Mouse (Mus musculus) lung, embryonic 15.5 days (tissue): ENCODE data around the gene Fam120c. TPM values are rescaled to one million over a fixed set of nuclear protein-coding genes. Genes with fewer than 3 reads are reported as not detected.
A peak's percentile ranks its signal among the peaks of the same experiment; 100 is the strongest.

ENCODE experiments used
- ATAC-seq: fragments of 200-750 bp; cut with Nextera tagmentation; 2 replicates; pipeline ENCODE4 v1.8.0; 2017; ENCODE audit warnings: moderate number of reproducible peaks, borderline replicate concordance; ENCODE audit not compliant: low FRiP score, low TSS enrichment; ENCODE audit errors: extremely low read depth
- H3K27ac ChIP-seq: fragments of 300-500 bp; sonication (generic); 2 replicates; pipeline ENCODE4 v1.5.1; 2015; ENCODE audit warnings: moderate library complexity, mild to moderate bottlenecking, inconsistent platforms
- H3K27me3 ChIP-seq: fragments of 300-500 bp; sonication (generic); 2 replicates; pipeline ENCODE4 v1.6.1; 2015; ENCODE audit warnings: inconsistent platforms
- H3K36me3 ChIP-seq: fragments of 300-500 bp; sonication (generic); 2 replicates; pipeline ENCODE4 v1.6.1; 2015; ENCODE audit warnings: inconsistent platforms
- H3K4me1 ChIP-seq: fragments of 300-500 bp; sonication (generic); 2 replicates; pipeline ENCODE4 v1.6.1; 2015; ENCODE audit warnings: inconsistent platforms
- H3K4me2 ChIP-seq: fragments of 300-500 bp; sonication (generic); 2 replicates; pipeline ENCODE4 v1.6.1; 2015; ENCODE audit warnings: inconsistent platforms, mild to moderate bottlenecking, moderate library complexity
- H3K4me3 ChIP-seq: fragments of 300-500 bp; sonication (generic); 2 replicates; pipeline ENCODE4 v1.5.1; 2015; ENCODE audit warnings: mild to moderate bottlenecking, inconsistent platforms
- H3K9ac ChIP-seq: fragments of 300-500 bp; sonication (generic); 2 replicates; pipeline ENCODE4 v1.6.1; 2015; ENCODE audit warnings: inconsistent platforms
- H3K9me3 ChIP-seq: fragments of 300-500 bp; sonication (generic); 2 replicates; pipeline ENCODE4 v1.6.1; 2016; ENCODE audit warnings: inconsistent platforms
- WGBS: fragments of 180-500 bp; shearing (Covaris S2); methylation state at CpG from one replicate; pipeline ENCODE4 v1.1.7; 2015; 5-methylcytosine and 5-hydroxymethylcytosine counted together
- polyA plus RNA-seq: library from polyadenylated mRNA; unstranded; fragments of >200 nt; fragmentation: Nextera tagmentation; extraction: Ambion mirVana; gene quantifications from 2 replicates; pipeline ENCODE4 v1.2.1, GENCODE M21; 2015

Gene Fam120c
- 3.3 and 3.8 TPM in 2 replicates for polyA plus RNA-seq

- Histone ChIP-seq H3K9ac (peak within 1 kb of the TSS; percentile 65), H3K36me3 (no peaks in the 10 kb centered on the region), H3K27me3 (peaks cover 3% of the 10 kb centered on the region; the same call in 1 of the 2 replicates), H3K27ac (peak within 1 kb of the TSS; percentile 83), H3K4me2 (peak within 1 kb of the TSS; percentile 66), H3K4me1 (peaks cover 5% of the 10 kb centered on the region; the same call in 1 of the 2 replicates), H3K9me3 (no peaks in the 10 kb centered on the region), H3K4me3 (peak within 1 kb of the TSS; percentile 73)
- ATAC-seq: peak; percentile 94
- 7% methylated on average over 41 of the region's 56 CpGs for WGBS
These were observed at the start of gene Fam120c for GRCm38 (mm10) chrX:151343761-151344500. TSS of gene Fam120c (plus strand) at chrX:151344175.

- Histone ChIP-seq H3K4me3 (no peak overlapping the region), H3K4me1 (no peaks in the 10 kb centered on the region), H3K9me3 (no peaks in the 10 kb centered on the region), H3K27me3 (no peaks in the 10 kb centered on the region), H3K4me2 (no peak overlapping the region), H3K36me3 (no peaks in the 10 kb centered on the region), H3K9ac (no peak overlapping the region), H3K27ac (no peak overlapping the region)
- ATAC-seq: no peak
These were observed 45.6 kb upstream of the Fam120c start for GRCm38 (mm10) chrX:151298329-151298728.

- Histone ChIP-seq H3K4me1 (no peaks in the 10 kb centered on the region), H3K27ac (no peak overlapping the region), H3K9me3 (no peaks in the 10 kb centered on the region), H3K4me3 (no peak overlapping the region), H3K36me3 (no peaks in the 10 kb centered on the region), H3K4me2 (no peak overlapping the region), H3K27me3 (no peaks in the 10 kb centered on the region; the same call in 1 of the 2 replicates), H3K9ac (no peak overlapping the region)
- ATAC-seq: no peak
- 74% methylated on average over 4 of the region's 4 CpGs for WGBS
These were observed 30.2 kb upstream of the Fam120c start for GRCm38 (mm10) chrX:151313732-151314131.

- no peaks in the 10 kb centered on the region for H3K4me1 ChIP-seq
- no peak overlapping the region for H3K4me2 ChIP-seq
- WGBS: 74% methylated on average over 2 of the region's 2 CpGs
- no peaks in the 10 kb centered on the region for H3K36me3 ChIP-seq
- no peaks in the 10 kb centered on the region; the same call in 1 of the 2 replicates for H3K27me3 ChIP-seq
- no peaks in the 10 kb centered on the region for H3K9me3 ChIP-seq
- H3K27ac ChIP-seq: no peak overlapping the region
- H3K9ac ChIP-seq: no peak overlapping the region
- no peak overlapping the region for H3K4me3 ChIP-seq
- no peak for ATAC-seq
These were observed 10.4 kb upstream of the Fam120c start for GRCm38 (mm10) chrX:151333615-151334014.

- H3K4me2 ChIP-seq: no peak overlapping the region
- peaks cover 3% of the 10 kb centered on the region; the same call in 1 of the 2 replicates for H3K27me3 ChIP-seq
- WGBS: 48% methylated on average over 4 of the region's 4 CpGs
- H3K9me3 ChIP-seq: no peaks in the 10 kb centered on the region
- H3K9ac ChIP-seq: no peak overlapping the region
- no peaks in the 10 kb centered on the region for H3K36me3 ChIP-seq
- no peak overlapping the region for H3K4me3 ChIP-seq
- no peaks in the 10 kb centered on the region for H3K4me1 ChIP-seq
- no peak overlapping the region for H3K27ac ChIP-seq
- ATAC-seq: no peak
These were observed 6.2 kb upstream of the Fam120c start for GRCm38 (mm10) chrX:151337804-151338203.

GRCm38 (mm10) chrX:151344501-151344984 is 568 bp downstream of the Fam120c start:
- peak overlapping the region; percentile 66 for H3K4me2 ChIP-seq
- peak overlapping the region; percentile 65 for H3K9ac ChIP-seq
- peak overlapping the region; percentile 73 for H3K4me3 ChIP-seq
- ATAC-seq: peak; percentile 32
- H3K4me1 ChIP-seq: peaks cover 5% of the 10 kb centered on the region; the same call in 1 of the 2 replicates
- H3K9me3 ChIP-seq: no peaks in the 10 kb centered on the region
- H3K27me3 ChIP-seq: no peaks in the 10 kb centered on the region; the same call in 1 of the 2 replicates
- H3K27ac ChIP-seq: peak overlapping the region; percentile 83
- 11% methylated on average over 33 of the region's 33 CpGs for WGBS
- no peaks in the 10 kb centered on the region for H3K36me3 ChIP-seq

- no peak overlapping the region for H3K27ac ChIP-seq
- H3K36me3 ChIP-seq: no peaks in the 10 kb centered on the region
- H3K9ac ChIP-seq: no peak overlapping the region
- H3K27me3 ChIP-seq: no peaks in the 10 kb centered on the region; the same call in 1 of the 2 replicates
- ATAC-seq: no peak
- H3K4me2 ChIP-seq: peak overlapping the region; percentile 66
- H3K4me3 ChIP-seq: peak overlapping the region; percentile 73
- no peaks in the 10 kb centered on the region for H3K9me3 ChIP-seq
- H3K4me1 ChIP-seq: peaks cover 5% of the 10 kb centered on the region; the same call in 1 of the 2 replicates
- 26% methylated on average over 11 of the region's 11 CpGs for WGBS
These were observed 1.6 kb downstream of the Fam120c start for GRCm38 (mm10) chrX:151345333-151346125.

- Histone ChIP-seq H3K9me3 (no peaks in the 10 kb centered on the region), H3K27ac (no peak overlapping the region), H3K4me2 (no peak overlapping the region), H3K9ac (no peak overlapping the region), H3K27me3 (no peaks in the 10 kb centered on the region), H3K36me3 (no peaks in the 10 kb centered on the region), H3K4me1 (peaks cover 5% of the 10 kb centered on the region; the same call in 1 of the 2 replicates), H3K4me3 (no peak overlapping the region)
- ATAC-seq: no peak
These were observed 3.3 kb downstream of the Fam120c start for GRCm38 (mm10) chrX:151347278-151347677.

- no peaks in the 10 kb centered on the region for H3K36me3 ChIP-seq
- H3K4me1 ChIP-seq: peaks cover 5% of the 10 kb centered on the region; the same call in 1 of the 2 replicates
- no peak for ATAC-seq
- no peaks in the 10 kb centered on the region for H3K9me3 ChIP-seq
- H3K4me2 ChIP-seq: no peak overlapping the region
- H3K27me3 ChIP-seq: no peaks in the 10 kb centered on the region
- no peak overlapping the region for H3K9ac ChIP-seq
- 82% methylated on average over 5 of the region's 5 CpGs for WGBS
- H3K27ac ChIP-seq: no peak overlapping the region
- no peak overlapping the region for H3K4me3 ChIP-seq
These were observed 5.3 kb downstream of the Fam120c start for GRCm38 (mm10) chrX:151349322-151349721.

- Histone ChIP-seq H3K9ac (no peak overlapping the region), H3K4me3 (no peak overlapping the region), H3K27ac (no peak overlapping the region), H3K27me3 (no peaks in the 10 kb centered on the region), H3K9me3 (no peaks in the 10 kb centered on the region), H3K4me2 (no peak overlapping the region), H3K36me3 (no peaks in the 10 kb centered on the region), H3K4me1 (no peaks in the 10 kb centered on the region)
- WGBS: 85% methylated on average over 10 of the region's 10 CpGs
- no peak for ATAC-seq
These were observed 74.8 kb downstream of the Fam120c start for GRCm38 (mm10) chrX:151418801-151419200.

GRCm38 (mm10) chrX:151420791-151421190 is 76.8 kb downstream of the Fam120c start:
- no peaks in the 10 kb centered on the region for H3K27me3 ChIP-seq
- WGBS: 88% methylated on average over 1 of the region's 1 CpGs
- no peak overlapping the region for H3K4me2 ChIP-seq
- no peak overlapping the region for H3K4me3 ChIP-seq
- no peak for ATAC-seq
- H3K36me3 ChIP-seq: no peaks in the 10 kb centered on the region
- no peak overlapping the region for H3K9ac ChIP-seq
- no peaks in the 10 kb centered on the region for H3K4me1 ChIP-seq
- H3K27ac ChIP-seq: no peak overlapping the region
- H3K9me3 ChIP-seq: no peaks in the 10 kb centered on the region

GRCm38 (mm10) chrX:151443637-151444036 is 99.7 kb downstream of the Fam120c start:
- no peak for ATAC-seq
- Histone ChIP-seq H3K4me1 (no peaks in the 10 kb centered on the region), H3K4me2 (no peak overlapping the region), H3K27ac (no peak overlapping the region), H3K27me3 (no peaks in the 10 kb centered on the region), H3K4me3 (no peak overlapping the region), H3K9ac (no peak overlapping the region), H3K9me3 (no peaks in the 10 kb centered on the region), H3K36me3 (no peaks in the 10 kb centered on the region)
